Mouse (Mus musculus): ENCODE data around the gene Epo. TPM values are rescaled to one million over a fixed set of nuclear protein-coding genes. Genes with fewer than 3 reads are reported as not detected.

Gene Epo
- polyA plus RNA-seq, 1 experiment from 2014 or later = not detected

- no peaks in the 10 kb centered on the region; the same call in 1 of the 2 replicates for H3K27me3 ChIP-seq
- H3K9ac ChIP-seq (replicated peaks) = peak overlapping the region; percentile 100; the same call in 1 of the 2 replicates
- peaks cover under 1% of the 10 kb centered on the region; the same call in 1 of the 2 replicates for H3K36me3 ChIP-seq
- H3K4me1 ChIP-seq = peaks cover 37% of the 10 kb centered on the region
- no peak overlapping the region for H3K4me3 ChIP-seq
- peak overlapping the region; percentile 94 for H3K4me2 ChIP-seq (replicated peaks)
- H3K27ac ChIP-seq (replicated peaks) = no peak overlapping the region
- ATAC-seq (ENCODE audit: low FRiP score, low read depth) = peak; percentile 55; the same call in 1 of the 2 replicates
- WGBS = 82% methylated on average over 11 of the region's 11 CpGs
- no peaks in the 10 kb centered on the region for H3K9me3 ChIP-seq
Measured at GRCm38 (mm10) chr5:137512847-137513794, 19.9 kb downstream of the Epo start.

GRCm38 (mm10) chr5:137511706-137512105 is 21.3 kb downstream of the Epo start:
- Histone ChIP-seq H3K4me1 (peaks cover 37% of the 10 kb centered on the region), H3K27me3 (no peaks in the 10 kb centered on the region; the same call in 1 of the 2 replicates), H3K4me3 (peak overlapping the region; percentile 90), H3K9ac (replicated peaks) (peak overlapping the region; percentile 100), H3K27ac (replicated peaks) (peak overlapping the region; percentile 86; the same call in 1 of the 2 replicates), H3K36me3 (no peaks in the 10 kb centered on the region), H3K4me2 (replicated peaks) (peak overlapping the region; percentile 94), H3K9me3 (no peaks in the 10 kb centered on the region)
- WGBS = 61% methylated on average over 3 of the region's 3 CpGs
- no peak for ATAC-seq (ENCODE audit: low FRiP score, low read depth)

GRCm38 (mm10) chr5:137510573-137511390 is 22.3 kb downstream of the Epo start:
- H3K27ac ChIP-seq (replicated peaks) = peak overlapping the region; percentile 86
- no peaks in the 10 kb centered on the region; the same call in 1 of the 2 replicates for H3K27me3 ChIP-seq
- H3K4me2 ChIP-seq (replicated peaks) = peak overlapping the region; percentile 94
- peaks cover 37% of the 10 kb centered on the region for H3K4me1 ChIP-seq
- WGBS = under 1% methylated on average over 18 of the region's 83 CpGs
- H3K9ac ChIP-seq (replicated peaks) = peak overlapping the region; percentile 100
- no peaks in the 10 kb centered on the region for H3K36me3 ChIP-seq
- peak overlapping the region; percentile 90 for H3K4me3 ChIP-seq
- no peaks in the 10 kb centered on the region for H3K9me3 ChIP-seq
- ATAC-seq (ENCODE audit: low FRiP score, low read depth) = peak; percentile 58

GRCm38 (mm10) chr5:137510014-137510501 is 23.0 kb downstream of the Epo start:
- Histone ChIP-seq H3K4me1 (peaks cover 37% of the 10 kb centered on the region), H3K4me2 (replicated peaks) (peak overlapping the region; percentile 94), H3K9ac (replicated peaks) (peak overlapping the region; percentile 100), H3K9me3 (no peaks in the 10 kb centered on the region), H3K27me3 (no peaks in the 10 kb centered on the region; the same call in 1 of the 2 replicates), H3K27ac (replicated peaks) (peak overlapping the region; percentile 86), H3K4me3 (peak overlapping the region; percentile 90), H3K36me3 (no peaks in the 10 kb centered on the region)
- 9% methylated on average over 9 of the region's 52 CpGs for WGBS
- ATAC-seq (ENCODE audit: low FRiP score, low read depth) = peak; percentile 80

GRCm38 (mm10) chr5:137504041-137504440 is 29.0 kb downstream of the Epo start:
- no peak overlapping the region for H3K27ac ChIP-seq (replicated peaks)
- H3K36me3 ChIP-seq = peaks cover 8% of the 10 kb centered on the region; the same call in 1 of the 2 replicates
- H3K4me1 ChIP-seq = peaks cover 16% of the 10 kb centered on the region
- H3K4me2 ChIP-seq (replicated peaks) = no peak overlapping the region
- no peak for ATAC-seq (ENCODE audit: low FRiP score, low read depth)
- no peaks in the 10 kb centered on the region for H3K9me3 ChIP-seq
- no peak overlapping the region for H3K9ac ChIP-seq (replicated peaks)
- no peak overlapping the region for H3K4me3 ChIP-seq
- WGBS = 87% methylated on average over 6 of the region's 6 CpGs
- no peaks in the 10 kb centered on the region; the same call in 1 of the 2 replicates for H3K27me3 ChIP-seq

- Histone ChIP-seq H3K9ac (replicated peaks) (peak overlapping the region; percentile 63), H3K4me3 (peak overlapping the region; percentile 64), H3K27ac (replicated peaks) (peak overlapping the region; percentile 94), H3K27me3 (no peaks in the 10 kb centered on the region), H3K9me3 (no peaks in the 10 kb centered on the region), H3K4me2 (replicated peaks) (peak overlapping the region; percentile 76), H3K36me3 (peaks cover 8% of the 10 kb centered on the region; the same call in 1 of the 2 replicates), H3K4me1 (peaks cover 16% of the 10 kb centered on the region)
- peak; percentile 85 for ATAC-seq (ENCODE audit: low FRiP score, low read depth)
- under 1% methylated on average over 30 of the region's 30 CpGs for WGBS
Measured at GRCm38 (mm10) chr5:137502667-137503110, 30.4 kb downstream of the Epo start.

GRCm38 (mm10) chr5:137501709-137502666 is 31.1 kb downstream of the Epo start, which contains the start of gene Pop7:
Gene Pop7, minus strand, starts transcription at chr5:137502518.
- ATAC-seq (ENCODE audit: low FRiP score, low read depth) = peak; percentile 93
- peak within 1 kb of the TSS; percentile 63 for H3K9ac ChIP-seq (replicated peaks)
- peaks cover 8% of the 10 kb centered on the region; the same call in 1 of the 2 replicates for H3K36me3 ChIP-seq
- H3K27me3 ChIP-seq = no peaks in the 10 kb centered on the region
- H3K9me3 ChIP-seq = no peaks in the 10 kb centered on the region
- H3K27ac ChIP-seq (replicated peaks) = peak within 1 kb of the TSS; percentile 94
- H3K4me3 ChIP-seq = peak within 1 kb of the TSS; percentile 64
- peaks cover 16% of the 10 kb centered on the region for H3K4me1 ChIP-seq
- WGBS = 2% methylated on average over 64 of the region's 64 CpGs
- peak within 1 kb of the TSS; percentile 76 for H3K4me2 ChIP-seq (replicated peaks)

GRCm38 (mm10) chr5:137500186-137500585 is 32.9 kb downstream of the Epo start:
- Histone ChIP-seq H3K4me2 (replicated peaks) (no peak overlapping the region), H3K27ac (replicated peaks) (no peak overlapping the region), H3K36me3 (peaks cover 8% of the 10 kb centered on the region; the same call in 1 of the 2 replicates), H3K27me3 (no peaks in the 10 kb centered on the region), H3K4me1 (peaks cover 16% of the 10 kb centered on the region), H3K9ac (replicated peaks) (no peak overlapping the region), H3K4me3 (no peak overlapping the region), H3K9me3 (no peaks in the 10 kb centered on the region)
- 90% methylated on average over 7 of the region's 7 CpGs for WGBS
- no peak for ATAC-seq (ENCODE audit: low FRiP score, low read depth)

GRCm38 (mm10) chr5:137493831-137494230 is 39.2 kb downstream of the Epo start:
- Histone ChIP-seq H3K4me1 (no peaks in the 10 kb centered on the region), H3K36me3 (no peaks in the 10 kb centered on the region), H3K9me3 (no peaks in the 10 kb centered on the region), H3K4me3 (no peak overlapping the region), H3K27me3 (no peaks in the 10 kb centered on the region), H3K27ac (replicated peaks) (no peak overlapping the region), H3K4me2 (replicated peaks) (no peak overlapping the region), H3K9ac (replicated peaks) (no peak overlapping the region)
- ATAC-seq (ENCODE audit: low FRiP score, low read depth) = no peak
- WGBS = 87% methylated on average over 13 of the region's 13 CpGs

GRCm38 (mm10) chr5:137491559-137491958 is 41.5 kb downstream of the Epo start:
- no peaks in the 10 kb centered on the region for H3K36me3 ChIP-seq
- no peak overlapping the region for H3K4me3 ChIP-seq
- no peaks in the 10 kb centered on the region for H3K9me3 ChIP-seq
- H3K9ac ChIP-seq (replicated peaks) = no peak overlapping the region
- H3K27me3 ChIP-seq = peaks cover 5% of the 10 kb centered on the region; the same call in 1 of the 2 replicates
- no peak for ATAC-seq (ENCODE audit: low FRiP score, low read depth)
- no peaks in the 10 kb centered on the region for H3K4me1 ChIP-seq
- WGBS = 67% methylated on average over 4 of the region's 4 CpGs
- no peak overlapping the region for H3K4me2 ChIP-seq (replicated peaks)
- H3K27ac ChIP-seq (replicated peaks) = no peak overlapping the region

Measured in midbrain, embryonic 12.5 days (tissue).